Mouse (Mus musculus) liver, embryonic 16.5 days (tissue): Measurements from ENCODE around the gene Pla1a. TPM values are rescaled to one million over a fixed set of nuclear protein-coding genes. Genes with fewer than 3 reads are reported as not detected.
"Not testable (repeated sequence)": the region's sequence is repeated elsewhere in the genome, so short reads cannot be mapped to it uniquely, and the experiment has no call there.

Experiments used
- ATAC-seq: fragments of 200-750 bp; cut with Nextera tagmentation; 2 replicates; pipeline ENCODE4 v1.8.0; 2017; ENCODE audit warnings: low read depth, mild to moderate bottlenecking, moderate number of reproducible peaks, moderate library complexity
- H3K27ac ChIP-seq: fragments of 300-500 bp; sonication (generic); 2 replicates; pipeline ENCODE4 v1.5.1; 2014; ENCODE audit warnings: mild to moderate bottlenecking, low read length
- H3K27me3 ChIP-seq: fragments of 300-500 bp; sonication (generic); 2 replicates; pipeline ENCODE4 v1.6.1; 2014; ENCODE audit warnings: low read depth, low read length, mixed read lengths; ENCODE audit not compliant: control insufficient read depth, insufficient read depth
- H3K36me3 ChIP-seq: fragments of 300-500 bp; sonication (generic); 2 replicates; pipeline ENCODE4 v1.6.1; 2014; ENCODE audit warnings: mild to moderate bottlenecking; ENCODE audit not compliant: control insufficient read depth, insufficient read depth
- H3K4me1 ChIP-seq: fragments of 300-500 bp; sonication (generic); 2 replicates; pipeline ENCODE4 v1.6.1; 2014; ENCODE audit warnings: low read depth, low read length, mixed read lengths; ENCODE audit not compliant: control insufficient read depth
- H3K4me2 ChIP-seq: fragments of 300-500 bp; sonication (generic); 2 replicates; pipeline ENCODE4 v1.6.1; 2014; ENCODE audit warnings: low read depth, low read length, mixed read lengths
- H3K4me3 ChIP-seq: fragments of 300-500 bp; sonication (generic); 2 replicates; pipeline ENCODE4 v1.5.1; 2014; ENCODE audit warnings: low read depth, mild to moderate bottlenecking, low read length
- H3K9ac ChIP-seq: fragments of 300-500 bp; sonication (generic); 2 replicates; pipeline ENCODE4 v1.6.1; 2014; ENCODE audit warnings: low read depth, low read length
- H3K9me3 ChIP-seq: fragments of 300-500 bp; sonication (generic); replicated peaks from 2 replicates; pipeline ENCODE4 v1.6.1; 2016; ENCODE audit warnings: low read length; ENCODE audit not compliant: control insufficient read depth
- WGBS: fragments of 180-500 bp; shearing (Covaris S2); extraction: QIAGEN DNeasy Blood & Tissue Kit; methylation state at CpG from one replicate; pipeline ENCODE4 v1.1.7; 2014; ENCODE audit not compliant: insufficient replicate concordance; 5-methylcytosine and 5-hydroxymethylcytosine counted together
- polyA plus RNA-seq: library from polyadenylated mRNA; unstranded; fragments of >200 nt; fragmentation: Nextera tagmentation; extraction: Ambion mirVana; gene quantifications from 2 replicates; pipeline ENCODE4 v1.2.1, GENCODE M21; 2015

Pla1a gene
- polyA plus RNA-seq, 1 experiment from 2014 or later, result 40.4 TPM

GRCm38 (mm10) chr16:38453203-38453553 lies 20.2 kb upstream of the Pla1a start:
- Histone ChIP-seq H3K27me3 (no peaks in the 10 kb centered on the region), H3K36me3 (no peaks in the 10 kb centered on the region), H3K4me1 (peaks cover 18% of the 10 kb centered on the region), H3K9ac (peak overlapping the region; percentile 93), H3K9me3 (no peaks in the 10 kb centered on the region), H3K4me2 (peak overlapping the region; percentile 85), H3K27ac (peak overlapping the region; percentile 87), H3K4me3 (peak overlapping the region; percentile 82)
- 25% methylated on average over 3 of the region's 3 CpGs for WGBS
- no peak for ATAC-seq

GRCm38 (mm10) chr16:38452442-38453202 lies 19.7 kb upstream of the Pla1a start, which contains the start of gene Adprh:
Adprh (minus strand) TSS chr16:38452703.
- peak within 1 kb of the TSS; percentile 93 for H3K9ac ChIP-seq
- whole genome bisulfite sequencing, result under 1% methylated on average over 61 of the region's 61 CpGs
- H3K9me3 ChIP-seq, result no peaks in the 10 kb centered on the region
- no peaks in the 10 kb centered on the region for H3K36me3 ChIP-seq
- no peaks in the 10 kb centered on the region for H3K27me3 ChIP-seq
- peaks cover 18% of the 10 kb centered on the region for H3K4me1 ChIP-seq
- H3K27ac ChIP-seq, result peak within 1 kb of the TSS; percentile 87
- H3K4me3 ChIP-seq, result peak within 1 kb of the TSS; percentile 82
- peak within 1 kb of the TSS; percentile 85 for H3K4me2 ChIP-seq
- ATAC-seq, result peak; percentile 93

- peak overlapping the region; percentile 87 for H3K27ac ChIP-seq
- no peak for ATAC-seq
These were observed 18.7 kb upstream of the Pla1a start for GRCm38 (mm10) chr16:38451421-38452205.

GRCm38 (mm10) chr16:38450707-38451106 lies 17.8 kb upstream of the Pla1a start:
- ATAC-seq, result no peak
- Histone ChIP-seq H3K9ac (no peak overlapping the region), H3K36me3 (peaks cover 12% of the 10 kb centered on the region), H3K4me3 (no peak overlapping the region), H3K9me3 (no peaks in the 10 kb centered on the region), H3K27me3 (no peaks in the 10 kb centered on the region), H3K4me2 (no peak overlapping the region), H3K4me1 (peaks cover 18% of the 10 kb centered on the region), H3K27ac (peak overlapping the region; percentile 23)
- 70% methylated on average over 7 of the region's 7 CpGs for WGBS

More at GRCm38 (mm10) chr16:38451421-38452205, 18.7 kb upstream of the Pla1a start:
- peaks cover 18% of the 10 kb centered on the region for H3K4me1 ChIP-seq
- 44% methylated on average over 12 of the region's 12 CpGs for WGBS
- H3K9me3 ChIP-seq, result no peaks in the 10 kb centered on the region
- peak overlapping the region; percentile 82 for H3K4me3 ChIP-seq
- H3K36me3 ChIP-seq, result peaks cover 8% of the 10 kb centered on the region
- peak overlapping the region; percentile 93 for H3K9ac ChIP-seq
- H3K4me2 ChIP-seq, result peak overlapping the region; percentile 85
- no peaks in the 10 kb centered on the region for H3K27me3 ChIP-seq

- Histone ChIP-seq H3K9me3 (no peaks in the 10 kb centered on the region), H3K4me1 (peaks cover 14% of the 10 kb centered on the region), H3K36me3 (peaks cover 23% of the 10 kb centered on the region), H3K9ac (no peak overlapping the region), H3K4me3 (no peak overlapping the region), H3K27ac (no peak overlapping the region), H3K4me2 (no peak overlapping the region), H3K27me3 (no peaks in the 10 kb centered on the region)
- 85% methylated on average over 12 of the region's 12 CpGs for WGBS
- ATAC-seq, result no peak
These were observed 15.5 kb upstream of the Pla1a start for GRCm38 (mm10) chr16:38448458-38448857.

GRCm38 (mm10) chr16:38447366-38447765 lies 14.4 kb upstream of the Pla1a start:
- H3K4me3 ChIP-seq, result no peak overlapping the region
- WGBS, result 86% methylated on average over 21 of the region's 21 CpGs
- H3K4me2 ChIP-seq, result no peak overlapping the region
- no peak overlapping the region for H3K9ac ChIP-seq
- H3K9me3 ChIP-seq, result no peaks in the 10 kb centered on the region
- H3K36me3 ChIP-seq, result peaks cover 23% of the 10 kb centered on the region
- ATAC-seq, result no peak
- no peaks in the 10 kb centered on the region for H3K27me3 ChIP-seq
- no peak overlapping the region for H3K27ac ChIP-seq
- peaks cover 11% of the 10 kb centered on the region for H3K4me1 ChIP-seq

GRCm38 (mm10) chr16:38446141-38446540 lies 13.2 kb upstream of the Pla1a start:
- not testable (repeated sequence) for H3K4me1 ChIP-seq, H3K9ac ChIP-seq, H3K4me3 ChIP-seq, H3K27ac ChIP-seq, H3K27me3 ChIP-seq, H3K4me2 ChIP-seq, H3K9me3 ChIP-seq, ATAC-seq
- peaks cover 23% of the 10 kb centered on the region for H3K36me3 ChIP-seq
- whole genome bisulfite sequencing, result 77% methylated on average over 2 of the region's 2 CpGs

GRCm38 (mm10) chr16:38445576-38445975 lies 12.6 kb upstream of the Pla1a start:
- Histone ChIP-seq H3K9ac (no peak overlapping the region), H3K36me3 (peaks cover 23% of the 10 kb centered on the region), H3K4me3 (no peak overlapping the region), H3K9me3 (no peaks in the 10 kb centered on the region), H3K27ac (no peak overlapping the region), H3K4me2 (no peak overlapping the region), H3K4me1 (no peaks in the 10 kb centered on the region), H3K27me3 (no peaks in the 10 kb centered on the region)
- WGBS, result 91% methylated on average over 20 of the region's 20 CpGs
- no peak for ATAC-seq

- Histone ChIP-seq H3K27me3 (no peaks in the 10 kb centered on the region), H3K4me1 (no peaks in the 10 kb centered on the region), H3K27ac (no peak overlapping the region), H3K4me3 (no peak overlapping the region), H3K36me3 (peaks cover 23% of the 10 kb centered on the region), H3K9me3 (no peaks in the 10 kb centered on the region), H3K4me2 (no peak overlapping the region), H3K9ac (no peak overlapping the region)
- ATAC-seq, result no peak
- 83% methylated on average over 1 of the region's 1 CpGs for WGBS
These were observed 12.1 kb upstream of the Pla1a start for GRCm38 (mm10) chr16:38445046-38445445.
